Mouse (Mus musculus) intestine, postnatal 0 days (tissue): ENCODE data around the gene Isoc2b. TPM values are rescaled to one million over a fixed set of nuclear protein-coding genes. Genes with fewer than 3 reads are reported as not detected.

Source experiments
- ATAC-seq: fragments of 200-750 bp; cut with Nextera tagmentation; 2 replicates; pipeline ENCODE4 v1.8.0; 2017; ENCODE audit warnings: mild to moderate bottlenecking, moderate TSS enrichment, moderate library complexity
- H3K27ac ChIP-seq: fragments of 300-500 bp; sonication (generic); 2 replicates; pipeline ENCODE4 v1.5.1; 2014; ENCODE audit warnings: mild to moderate bottlenecking, low read depth, low read length, moderate library complexity
- H3K27me3 ChIP-seq: fragments of 300-500 bp; sonication (generic); replicated peaks from 2 replicates; pipeline ENCODE4 v1.6.1; 2014; ENCODE audit warnings: low read length, mixed read lengths; ENCODE audit not compliant: control insufficient read depth, insufficient read depth
- H3K36me3 ChIP-seq: fragments of 300-500 bp; sonication (generic); 2 replicates; pipeline ENCODE4 v1.6.1; 2014; ENCODE audit warnings: mild to moderate bottlenecking, moderate library complexity; ENCODE audit not compliant: control insufficient read depth, insufficient read depth
- H3K4me1 ChIP-seq: fragments of 300-500 bp; sonication (generic); replicated peaks from 2 replicates; pipeline ENCODE4 v1.6.1; 2014; ENCODE audit warnings: antibody characterized with exemption, low read length, mixed read lengths; ENCODE audit not compliant: control insufficient read depth, insufficient read depth
- H3K4me2 ChIP-seq: fragments of 300-500 bp; sonication (generic); replicated peaks from 2 replicates; pipeline ENCODE4 v1.6.1; 2014; ENCODE audit warnings: low read depth, mild to moderate bottlenecking, moderate library complexity
- H3K4me3 ChIP-seq: fragments of 300-500 bp; sonication (generic); 2 replicates; pipeline ENCODE4 v1.5.1; 2014; ENCODE audit warnings: low read depth, low read length
- H3K9ac ChIP-seq: fragments of 300-500 bp; sonication (generic); 2 replicates; pipeline ENCODE4 v1.6.1; 2014; ENCODE audit warnings: mild to moderate bottlenecking, low read depth, low read length
- H3K9me3 ChIP-seq: fragments of 300-500 bp; sonication (generic); 2 replicates; pipeline ENCODE4 v1.6.1; 2016; ENCODE audit warnings: mixed run types; ENCODE audit not compliant: control insufficient read depth
- CTCF ChIP-seq: sonication (generic); IDR thresholded peaks from 2 replicates; pipeline ENCODE4 v1.5.1; 2016; ENCODE audit warnings: low read depth, mild to moderate bottlenecking, control low read depth, antibody characterized with exemption, moderate library complexity
- WGBS: fragments of 180-500 bp; shearing (Covaris S2); extraction: QIAGEN DNeasy Blood & Tissue Kit; methylation state at CpG from one replicate; pipeline ENCODE4 v1.1.7; 2014; 5-methylcytosine and 5-hydroxymethylcytosine counted together
- polyA plus RNA-seq: library from polyadenylated mRNA; unstranded; fragments of >200 nt; fragmentation: Nextera tagmentation; extraction: Ambion mirVana; gene quantifications from 2 replicates; pipeline ENCODE4 v1.2.1, GENCODE M21; 2015

Isoc2b gene
- polyA plus RNA-seq, 1 experiment from 2014 or later = 12.5 TPM

- 81% methylated on average over 9 of the region's 9 CpGs for WGBS
- Histone ChIP-seq H3K4me3 (no peak overlapping the region), H3K9me3 (no peaks in the 10 kb centered on the region), H3K9ac (no peak overlapping the region), H3K36me3 (no peaks in the 10 kb centered on the region), H3K27ac (no peak overlapping the region), H3K4me1 (no peaks in the 10 kb centered on the region), H3K4me2 (no peak overlapping the region), H3K27me3 (0 out of 2 replicates have a peak, but pooled peaks cover 3% of the 10 kb centered on the region)
- TF ChIP-seq CTCF = no peak
- no peak for ATAC-seq
These were observed 13.6 kb downstream of the Isoc2b start for GRCm38 (mm10) chr7:4856508-4856907.

DNA sequence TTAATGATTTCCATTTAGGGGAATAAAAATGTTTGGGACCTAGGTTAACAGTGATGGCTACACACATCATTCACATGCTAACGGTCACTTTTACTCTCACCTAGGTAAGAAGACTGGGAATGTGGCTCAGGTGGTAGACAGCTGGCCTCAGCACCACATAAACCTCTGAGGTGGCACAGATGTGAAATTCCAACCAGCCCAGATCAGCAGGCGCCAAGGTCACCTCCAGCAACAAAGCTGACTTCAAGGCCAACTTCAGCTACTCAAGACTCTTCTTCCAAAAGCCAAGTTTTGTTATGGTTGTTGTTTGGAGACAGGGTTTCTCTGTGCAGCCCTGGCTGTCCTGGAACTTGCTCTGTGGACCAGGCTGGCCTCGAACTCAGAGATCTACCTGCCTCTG lies 16.4 kb downstream of the Isoc2b start:
- Histone ChIP-seq H3K4me3 (no peak overlapping the region), H3K9ac (no peak overlapping the region), H3K9me3 (no peaks in the 10 kb centered on the region), H3K36me3 (no peaks in the 10 kb centered on the region), H3K4me2 (no peak overlapping the region), H3K27me3 (0 out of 2 replicates have a peak, but pooled peaks cover 3% of the 10 kb centered on the region), H3K4me1 (no peaks in the 10 kb centered on the region), H3K27ac (no peak overlapping the region)
- no peak for ATAC-seq
- WGBS = 78% methylated on average over 3 of the region's 3 CpGs
- TF ChIP-seq CTCF = no peak

GRCm38 (mm10) chr7:4851315-4851688 lies 18.8 kb downstream of the Isoc2b start:
- TF ChIP-seq CTCF = no peak
- H3K9ac ChIP-seq = no peak overlapping the region
- WGBS = 78% methylated on average over 8 of the region's 8 CpGs
- H3K27ac ChIP-seq = no peak overlapping the region
- ATAC-seq = no peak
- no peaks in the 10 kb centered on the region for H3K27me3 ChIP-seq
- H3K4me2 ChIP-seq = no peak overlapping the region
- H3K36me3 ChIP-seq = no peaks in the 10 kb centered on the region
- H3K9me3 ChIP-seq = no peaks in the 10 kb centered on the region
- no peak overlapping the region for H3K4me3 ChIP-seq
- H3K4me1 ChIP-seq = no peaks in the 10 kb centered on the region

- Histone ChIP-seq H3K4me2 (no peak overlapping the region), H3K4me1 (no peaks in the 10 kb centered on the region), H3K36me3 (no peaks in the 10 kb centered on the region), H3K27ac (no peak overlapping the region), H3K9ac (no peak overlapping the region), H3K4me3 (no peak overlapping the region), H3K27me3 (0 out of 2 replicates have a peak, but pooled peaks cover 3% of the 10 kb centered on the region), H3K9me3 (no peaks in the 10 kb centered on the region)
- TF ChIP-seq CTCF = no peak
- 80% methylated on average over 11 of the region's 11 CpGs for WGBS
- no peak for ATAC-seq
These were observed 19.3 kb downstream of the Isoc2b start for GRCm38 (mm10) chr7:4850621-4851314.

DNA sequence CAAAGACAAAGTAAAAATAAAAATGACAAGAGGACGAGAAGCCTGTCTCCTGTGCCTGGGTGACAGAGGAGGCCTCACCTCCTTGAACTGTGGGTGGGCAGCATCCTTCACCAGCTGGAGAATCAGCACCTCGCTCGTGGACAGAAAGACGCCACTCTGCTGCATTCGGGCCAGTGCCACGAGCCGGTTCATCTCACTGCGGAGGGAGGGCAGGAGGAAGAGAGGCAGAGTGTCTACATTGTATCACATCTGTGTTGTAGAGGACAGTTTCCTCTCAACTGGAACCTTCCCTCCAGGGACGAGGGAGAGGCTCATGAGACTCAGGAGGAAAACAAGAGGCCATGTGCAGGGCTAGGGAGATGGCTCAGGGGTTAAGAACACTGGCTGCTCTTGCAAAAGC lies 20.7 kb downstream of the Isoc2b start:
- Histone ChIP-seq H3K4me1 (0 out of 2 replicates have a peak, but pooled peaks cover 3% of the 10 kb centered on the region), H3K27me3 (peaks cover 17% of the 10 kb centered on the region), H3K9me3 (no peaks in the 10 kb centered on the region), H3K36me3 (no peaks in the 10 kb centered on the region), H3K27ac (no peak overlapping the region), H3K9ac (no peak overlapping the region), H3K4me2 (no peak overlapping the region), H3K4me3 (no peak overlapping the region)
- no peak for TF ChIP-seq CTCF
- WGBS = 59% methylated on average over 9 of the region's 9 CpGs
- ATAC-seq = no peak

- H3K4me1 ChIP-seq = 0 out of 2 replicates have a peak, but pooled peaks cover 3% of the 10 kb centered on the region
- peak overlapping the region; percentile 11; the same call in 1 of the 2 replicates for H3K9ac ChIP-seq
- no peaks in the 10 kb centered on the region for H3K9me3 ChIP-seq
- H3K27me3 ChIP-seq = peaks cover 52% of the 10 kb centered on the region
- WGBS = 1% methylated on average over 13 of the region's 13 CpGs
- no peak overlapping the region for H3K27ac ChIP-seq
- peak; percentile 77 for ATAC-seq
- peak overlapping the region; percentile 44 for H3K4me3 ChIP-seq
- TF ChIP-seq CTCF = no peak
- peak overlapping the region; percentile 70 for H3K4me2 ChIP-seq
- H3K36me3 ChIP-seq = no peaks in the 10 kb centered on the region
These were observed 25.1 kb downstream of the Isoc2b start for GRCm38 (mm10) chr7:4844917-4845309.
